Mouse (Mus musculus): ENCODE results near the gene Gm10282. TPM values are rescaled to one million over a fixed set of nuclear protein-coding genes. Genes with fewer than 3 reads are reported as not detected.
A peak's percentile ranks its signal among the peaks of the same experiment; 100 is the strongest.

Gm10282 gene
- total RNA-seq, 2 experiments from 2014 or later, result 2.8 to 4.8 TPM

- intact Hi-C loops (cut with DNase I), result no loop called here
- H3K4me3 ChIP-seq, result no peak overlapping the region
- no peak overlapping the region for H3K27ac ChIP-seq
- no peak for DNase-seq
- TF ChIP-seq CTCF (IDR thresholded peaks at IDR 0.05), result no peak
These were observed 23.4 kb downstream of the Gm10282 start for GRCm38 (mm10) chr8:72281634-72282033.

- no peak for DNase-seq
- Histone ChIP-seq H3K4me3 (no peak overlapping the region), H3K27ac (no peak overlapping the region)
- intact Hi-C loops (cut with DNase I), result no loop called here
- TF ChIP-seq CTCF (IDR thresholded peaks at IDR 0.05), result no peak
These were observed 25.9 kb downstream of the Gm10282 start for GRCm38 (mm10) chr8:72279151-72279550.

- no peak for DNase-seq
- Histone ChIP-seq H3K4me3 (no peak overlapping the region), H3K27ac (no peak overlapping the region)
- intact Hi-C loops (cut with DNase I), result no loop called here
- TF ChIP-seq CTCF (IDR thresholded peaks at IDR 0.05), result no peak
These were observed 27.8 kb downstream of the Gm10282 start for GRCm38 (mm10) chr8:72277244-72277643.

GRCm38 (mm10) chr8:72273807-72274206 lies 31.3 kb downstream of the Gm10282 start:
- intact Hi-C loops (cut with DNase I), result no loop called here

GRCm38 (mm10) chr8:72273111-72273770 lies 31.8 kb downstream of the Gm10282 start:
- intact Hi-C loops (cut with DNase I), result no loop called here
- TF ChIP-seq CTCF (IDR thresholded peaks at IDR 0.05), result no peak
- no peak for DNase-seq
- peak overlapping the region; percentile 48 for H3K27ac ChIP-seq
- no peak overlapping the region for H3K4me3 ChIP-seq

More at GRCm38 (mm10) chr8:72273807-72274206, 31.3 kb downstream of the Gm10282 start:
- DNase-seq, result no peak
- TF ChIP-seq CTCF (IDR thresholded peaks at IDR 0.05), result no peak
- no peak overlapping the region for H3K27ac ChIP-seq
- no peak overlapping the region for H3K4me3 ChIP-seq

GRCm38 (mm10) chr8:72272361-72272760 lies 32.7 kb downstream of the Gm10282 start:
- H3K27ac ChIP-seq, result peak overlapping the region; percentile 87
- intact Hi-C loops (cut with DNase I), result no loop called here
- DNase-seq, result peak; percentile 79
- peak; percentile 71 for TF ChIP-seq CTCF (IDR thresholded peaks at IDR 0.05)
- H3K4me3 ChIP-seq, result no peak overlapping the region

- peak overlapping the region; percentile 87 for H3K27ac ChIP-seq
- H3K4me3 ChIP-seq, result no peak overlapping the region
- DNase-seq, result no peak
- intact Hi-C loops (cut with DNase I), result no loop called here
- no peak for TF ChIP-seq CTCF (IDR thresholded peaks at IDR 0.05)
These were observed 33.4 kb downstream of the Gm10282 start for GRCm38 (mm10) chr8:72271691-72272090.

GRCm38 (mm10) chr8:72271051-72271660 lies 33.9 kb downstream of the Gm10282 start:
- intact Hi-C loops (cut with DNase I), result no loop called here
- H3K4me3 ChIP-seq, result no peak overlapping the region
- DNase-seq, result no peak
- TF ChIP-seq CTCF (IDR thresholded peaks at IDR 0.05), result no peak
- peak overlapping the region; percentile 87 for H3K27ac ChIP-seq

GRCm38 (mm10) chr8:72270606-72271005 lies 34.5 kb downstream of the Gm10282 start:
- no peak for TF ChIP-seq CTCF (IDR thresholded peaks at IDR 0.05)
- H3K27ac ChIP-seq, result peak overlapping the region; percentile 87
- no peak overlapping the region for H3K4me3 ChIP-seq
- no peak for DNase-seq
- intact Hi-C loops (cut with DNase I), result no loop called here

- TF ChIP-seq CTCF (IDR thresholded peaks at IDR 0.05), result no peak
- Histone ChIP-seq H3K27ac (peak overlapping the region; percentile 87), H3K4me3 (peak overlapping the region; percentile 47)
- intact Hi-C loops (cut with DNase I), result no loop called here
- DNase-seq, result peak; percentile 79
These were observed 36.7 kb downstream of the Gm10282 start for GRCm38 (mm10) chr8:72268356-72268755.

- no peak for TF ChIP-seq CTCF (IDR thresholded peaks at IDR 0.05)
- intact Hi-C loops (cut with DNase I), result no loop called here
- H3K4me3 ChIP-seq, result no peak overlapping the region
- peak overlapping the region; percentile 87 for H3K27ac ChIP-seq
- no peak for DNase-seq
These were observed 38.0 kb downstream of the Gm10282 start for GRCm38 (mm10) chr8:72267106-72267505.

GRCm38 (mm10) chr8:72266671-72267070 lies 38.4 kb downstream of the Gm10282 start:
- H3K27ac ChIP-seq, result peak overlapping the region; percentile 81
- H3K4me3 ChIP-seq, result no peak overlapping the region
- DNase-seq, result no peak
- TF ChIP-seq CTCF (IDR thresholded peaks at IDR 0.05), result no peak
- intact Hi-C loops (cut with DNase I), result no loop called here

- TF ChIP-seq CTCF (IDR thresholded peaks at IDR 0.05), result no peak
- H3K27ac ChIP-seq, result peak overlapping the region; percentile 81
- no peak overlapping the region for H3K4me3 ChIP-seq
- DNase-seq, result peak; percentile 70
- intact Hi-C loops (cut with DNase I), result no loop called here
These were observed 39.7 kb downstream of the Gm10282 start for GRCm38 (mm10) chr8:72265342-72265741.

- peak overlapping the region; percentile 35; the same call in 1 of the 2 replicates for H3K27ac ChIP-seq
- H3K4me3 ChIP-seq, result no peak overlapping the region
- intact Hi-C loops (cut with DNase I), result no loop called here
- no peak for DNase-seq
- TF ChIP-seq CTCF (IDR thresholded peaks at IDR 0.05), result no peak
These were observed 41.6 kb downstream of the Gm10282 start for GRCm38 (mm10) chr8:72263451-72263850.

Measured in gastrocnemius, adult 2 months (tissue).